Mouse (Mus musculus) stomach, postnatal 0 days (tissue): ENCODE data around the gene Ttc30b. TPM values are rescaled to one million over a fixed set of nuclear protein-coding genes. Genes with fewer than 3 reads are reported as not detected.
"Not testable (repeated sequence)": the region's sequence is repeated elsewhere in the genome, so short reads cannot be mapped to it uniquely, and the experiment has no call there.

Experiments
- ATAC-seq: fragments of 200-750 bp; cut with Nextera tagmentation; 2 replicates; pipeline ENCODE4 v1.8.0; 2017; ENCODE audit not compliant: low FRiP score, low TSS enrichment
- DNase-seq: peaks from one replicate; pipeline ENCODE4 v3.0.0-alpha.2; 2016; ENCODE audit warnings: low spot score
- H3K27ac ChIP-seq: fragments of 300-500 bp; sonication (generic); replicated peaks from 2 replicates; pipeline ENCODE4 v1.5.1; 2014; ENCODE audit warnings: mild to moderate bottlenecking, control low read depth
- H3K27me3 ChIP-seq: fragments of 300-500 bp; sonication (generic); 2 replicates; pipeline ENCODE4 v1.6.1; 2014; ENCODE audit warnings: low read length; ENCODE audit not compliant: control insufficient read depth, insufficient read depth
- H3K36me3 ChIP-seq: fragments of 300-500 bp; sonication (generic); 2 replicates; pipeline ENCODE4 v1.6.1; 2014; ENCODE audit warnings: low read length, mixed read lengths; ENCODE audit not compliant: control insufficient read depth, insufficient read depth
- H3K4me1 ChIP-seq: fragments of 300-500 bp; sonication (generic); replicated peaks from 2 replicates; pipeline ENCODE4 v1.6.1; 2014; ENCODE audit warnings: antibody characterized with exemption; ENCODE audit not compliant: control insufficient read depth, insufficient read depth
- H3K4me2 ChIP-seq: fragments of 300-500 bp; sonication (generic); replicated peaks from 2 replicates; pipeline ENCODE4 v1.6.1; 2014; ENCODE audit warnings: low read depth, mild to moderate bottlenecking, control low read depth, moderate library complexity
- H3K4me3 ChIP-seq: fragments of 300-500 bp; sonication (generic); 2 replicates; pipeline ENCODE4 v1.5.1; 2014; ENCODE audit warnings: low read depth, low read length, control low read depth
- H3K9ac ChIP-seq: fragments of 300-500 bp; sonication (generic); 2 replicates; pipeline ENCODE4 v1.6.1; 2014; ENCODE audit warnings: mild to moderate bottlenecking, low read length, control low read depth, mixed read lengths
- H3K9me3 ChIP-seq: fragments of 300-500 bp; sonication (generic); 2 replicates; pipeline ENCODE4 v1.6.1; 2016; ENCODE audit warnings: low read length; ENCODE audit not compliant: control insufficient read depth
- CTCF ChIP-seq: IDR thresholded peaks from 2 replicates; pipeline ENCODE4 v1.5.1; 2016; ENCODE audit warnings: antibody characterized with exemption, low read depth, mild to moderate bottlenecking, moderate library complexity
- EP300 ChIP-seq: optimal IDR thresholded peaks from 2 replicates; pipeline ENCODE3; 2016; ENCODE audit warnings: antibody characterized with exemption
- WGBS: fragments of 180-500 bp; shearing (Covaris S2); extraction: QIAGEN DNeasy Blood & Tissue Kit; methylation state at CpG from one replicate; pipeline ENCODE4 v1.1.7; 2014; 5-methylcytosine and 5-hydroxymethylcytosine counted together
- polyA plus RNA-seq: library from polyadenylated mRNA; unstranded; fragments of >200 nt; fragmentation: Nextera tagmentation; extraction: Ambion mirVana; gene quantifications from 2 replicates; pipeline ENCODE4 v1.2.1, GENCODE M21; 2015

Gene Ttc30b
- polyA plus RNA-seq, 1 experiment from 2014 or later = 10.6 TPM

GRCm38 (mm10) chr2:75953320-75953719 is 14.9 kb upstream of the Ttc30b start:
- Histone ChIP-seq H3K27me3 (no peaks in the 10 kb centered on the region), H3K4me3 (no peak overlapping the region), H3K27ac (no peak overlapping the region), H3K4me2 (no peak overlapping the region), H3K4me1 (no peaks in the 10 kb centered on the region), H3K9ac (no peak overlapping the region), H3K9me3 (no peaks in the 10 kb centered on the region), H3K36me3 (no peaks in the 10 kb centered on the region)
- ATAC-seq (no peak), DNase-seq (no peak)
- TF ChIP-seq EP300 (no peak), CTCF (no peak)
- 90% methylated on average over 5 of the region's 5 CpGs for WGBS

- H3K36me3 ChIP-seq = no peaks in the 10 kb centered on the region
- ATAC-seq (no peak), DNase-seq (no peak)
- H3K27me3 ChIP-seq = no peaks in the 10 kb centered on the region
- WGBS = 85% methylated on average over 8 of the region's 8 CpGs
- H3K4me3 ChIP-seq = no peak overlapping the region
- H3K4me2 ChIP-seq = no peak overlapping the region
- TF ChIP-seq EP300 (no peak), CTCF (no peak)
- H3K9me3 ChIP-seq = no peaks in the 10 kb centered on the region
- no peak overlapping the region for H3K9ac ChIP-seq
- H3K27ac ChIP-seq = no peak overlapping the region
- no peaks in the 10 kb centered on the region for H3K4me1 ChIP-seq
Observed at GRCm38 (mm10) chr2:75950685-75951084, 12.3 kb upstream of the Ttc30b start.

- Histone ChIP-seq H3K9ac (peak overlapping the region; percentile 56; the same call in 1 of the 2 replicates), H3K27ac (0 out of 2 replicates have a peak overlapping the region, but pooled peaks have one; percentile 45), H3K4me2 (peak overlapping the region; percentile 62), H3K4me3 (peak overlapping the region; percentile 54)
- ATAC-seq, H3K4me1 ChIP-seq, DNase-seq, H3K36me3 ChIP-seq, H3K27me3 ChIP-seq, H3K9me3 ChIP-seq: not testable (repeated sequence)
- WGBS = 74% methylated on average over 13 of the region's 17 CpGs
Observed at GRCm38 (mm10) chr2:75937520-75938116, 767 bp downstream of the Ttc30b start.

GRCm38 (mm10) chr2:75936685-75937084 is 1.7 kb downstream of the Ttc30b start:
- not testable (repeated sequence) for H3K36me3 ChIP-seq, H3K4me3 ChIP-seq, DNase-seq, H3K4me2 ChIP-seq, H3K9me3 ChIP-seq, H3K4me1 ChIP-seq, H3K9ac ChIP-seq, H3K27ac ChIP-seq, ATAC-seq, H3K27me3 ChIP-seq
- WGBS = 91% methylated on average over 2 of the region's 2 CpGs

GRCm38 (mm10) chr2:75933541-75933940 is 4.8 kb downstream of the Ttc30b start:
- Histone ChIP-seq H3K9ac (no peak overlapping the region; the same call in 1 of the 2 replicates), H3K27ac (peak overlapping the region; percentile 61), H3K4me1 (no peaks in the 10 kb centered on the region), H3K4me3 (no peak overlapping the region), H3K36me3 (no peaks in the 10 kb centered on the region; the same call in 1 of the 2 replicates), H3K27me3 (no peaks in the 10 kb centered on the region), H3K9me3 (no peaks in the 10 kb centered on the region), H3K4me2 (no peak overlapping the region)
- no peak for ATAC-seq
- no peak for TF ChIP-seq EP300
- WGBS = 23% methylated on average over 7 of the region's 7 CpGs
- peak; percentile 21 for DNase-seq

GRCm38 (mm10) chr2:75930941-75931340 is 7.4 kb downstream of the Ttc30b start:
- H3K9ac ChIP-seq = no peak overlapping the region
- DNase-seq (no peak), ATAC-seq (no peak)
- 91% methylated on average over 2 of the region's 2 CpGs for WGBS
- TF ChIP-seq EP300 = no peak
- no peak for TF ChIP-seq CTCF
- no peak overlapping the region for H3K4me2 ChIP-seq
- no peaks in the 10 kb centered on the region for H3K27me3 ChIP-seq
- H3K9me3 ChIP-seq = no peaks in the 10 kb centered on the region
- no peaks in the 10 kb centered on the region for H3K4me1 ChIP-seq
- H3K27ac ChIP-seq = no peak overlapping the region
- H3K4me3 ChIP-seq = no peak overlapping the region
- H3K36me3 ChIP-seq = no peaks in the 10 kb centered on the region; the same call in none of the 2 replicates
